In genomic region chr9:99436182-99437030, GRCm38 (mm10) we compare ENCODE assay signal across 8 mouse cellular contexts. TPM values are rescaled to one million over a fixed set of nuclear protein-coding genes. Genes with fewer than 3 reads are reported as not detected.
DNase-seq lines count a peak whose midpoint lies in the region.

No protein-coding gene starts in this region.

- no peaks in the 10 kb centered on the region for H3K9me3 ChIP-seq in hindbrain, embryonic 10.5 days

- H3K4me1 ChIP-seq in hindbrain, embryonic 10.5 days (replicated peaks) = peaks cover 37% of the 10 kb centered on the region

- no peaks in the 10 kb centered on the region for H3K36me3 ChIP-seq in hindbrain, embryonic 10.5 days

- peak overlapping the region; percentile 69 for H3K4me3 ChIP-seq in hindbrain, embryonic 10.5 days

- peak overlapping the region; percentile 90 for H3K27ac ChIP-seq in hindbrain, embryonic 10.5 days

- under 1% methylated on average over 86 of the region's 86 CpGs for WGBS in hindbrain, embryonic 10.5 days

- peak; percentile 74 for DNase-seq in NIH3T3 (ENCODE audit: low read depth)
- DNase-seq in cerebellum, adult 8-10 months = peak; percentile 82
- DNase-seq in frontal cortex, postnatal 10 days (ENCODE audit: low spot score in 2 of 2) = peak; percentile 54 to 78
- peak; percentile 70 for DNase-seq in hindbrain, embryonic 10.5 days (ENCODE audit: low spot score)
- peak; percentile 74 to 82 for DNase-seq in layer of hippocampus, postnatal 14 days (ENCODE audit: low spot score in 2 of 2)
- DNase-seq in lung, postnatal 14 days = peak; percentile 80
- DNase-seq in retina, embryonic 14.5 days (ENCODE audit: low spot score) = peak; percentile 74
- DNase-seq in urinary bladder, adult 18-20 months (ENCODE audit: low spot score in 2 of 2) = peak; percentile 81 to 89

- peaks cover 45% of the 10 kb centered on the region for H3K27me3 ChIP-seq in hindbrain, embryonic 10.5 days (ENCODE audit: insufficient read depth, poor library complexity, severe bottlenecking)

RNA-seq across cellular contexts. Expression of gene Mras, which starts 0.8 kb away (rescaled TPM):
- polyA plus RNA-seq in hindbrain, embryonic 10.5 days (2016; fragmentation: Nextera tagmentation; extraction: Ambion mirVana) = 10.9 and 16.0 TPM in 2 replicates
- 100 to 1,000 TPM; 102 to 109 TPM for total RNA-seq in layer of hippocampus, postnatal 14 days (2021)

RNA-seq across cellular contexts. Expression of gene Nme9, which starts 14.9 kb away (rescaled TPM):
- 1.3 TPM in 1 of 2 replicates, not detected in the other for polyA plus RNA-seq in hindbrain, embryonic 10.5 days (2016; fragmentation: Nextera tagmentation; extraction: Ambion mirVana)
- total RNA-seq in layer of hippocampus, postnatal 14 days (2021) = 1 to 10 TPM in 1 of 2 experiments, under 1 TPM in 1; 0.64 to 1.1 TPM

Comparison
In these comparisons a context has a peak if more than half of its experiments do, and no peak if none do; other contexts are left out.
1. Peak in every context shown above with its lines: DNase-seq, H3K4me3 ChIP-seq and H3K27ac ChIP-seq.